Mouse (Mus musculus): ENCODE measurements around the gene Fam131b.

GRCm38 (mm10) chr6:42270817-42271216 lies 53.6 kb downstream of the Fam131b start:
- TF ChIP-seq POLR2A (IDR thresholded peaks at IDR 0.05; ENCODE audit: low read depth, low read length) (no peak), CTCF (IDR thresholded peaks at IDR 0.05; ENCODE audit: extremely low read depth, insufficient read depth, insufficient read length, insufficient replicate concordance) (no peak)
